Mouse (Mus musculus) neural tube, embryonic 14.5 days (tissue): ENCODE measurements around the gene Plcl1. TPM values are rescaled to one million over a fixed set of nuclear protein-coding genes. Genes with fewer than 3 reads are reported as not detected.

ENCODE experiments used
- ATAC-seq: fragments of 200-750 bp; cut with Nextera tagmentation; 2 replicates; pipeline ENCODE4 v1.8.0; 2017; ENCODE audit warnings: low read depth, mild to moderate bottlenecking, moderate TSS enrichment, moderate library complexity
- H3K27ac ChIP-seq: fragments of 300-500 bp; sonication (generic); 2 replicates; pipeline ENCODE4 v1.5.1; 2014; ENCODE audit warnings: low read depth, mild to moderate bottlenecking, control low read depth, low read length, moderate library complexity, mixed read lengths
- H3K27me3 ChIP-seq: fragments of 300-500 bp; sonication (generic); 2 replicates; pipeline ENCODE4 v1.6.1; 2014; ENCODE audit warnings: low read length; ENCODE audit not compliant: control insufficient read depth, insufficient read depth
- H3K36me3 ChIP-seq: fragments of 300-500 bp; sonication (generic); 2 replicates; pipeline ENCODE4 v1.6.1; 2014; ENCODE audit warnings: low read length, mixed read lengths; ENCODE audit not compliant: control insufficient read depth, insufficient read depth
- H3K4me1 ChIP-seq: fragments of 300-500 bp; sonication (generic); 2 replicates; pipeline ENCODE4 v1.6.1; 2014; ENCODE audit warnings: low read length; ENCODE audit not compliant: control insufficient read depth, insufficient read depth
- H3K4me2 ChIP-seq: fragments of 300-500 bp; sonication (generic); 2 replicates; pipeline ENCODE4 v1.6.1; 2014; ENCODE audit warnings: mild to moderate bottlenecking, low read depth, low read length, control low read depth
- H3K4me3 ChIP-seq: fragments of 300-500 bp; sonication (generic); 2 replicates; pipeline ENCODE4 v1.5.1; 2014; ENCODE audit warnings: low read depth, low read length, control low read depth, mixed read lengths
- H3K9ac ChIP-seq: fragments of 300-500 bp; sonication (generic); replicated peaks from 2 replicates; pipeline ENCODE4 v1.6.1; 2014; ENCODE audit warnings: low read depth, mild to moderate bottlenecking, control low read depth, low read length, mixed read lengths
- H3K9me3 ChIP-seq: fragments of 300-500 bp; sonication (generic); 2 replicates; pipeline ENCODE4 v1.6.1; 2016; ENCODE audit warnings: low read length; ENCODE audit not compliant: control insufficient read depth
- WGBS: fragments of 180-500 bp; shearing (Covaris S2); extraction: QIAGEN DNeasy Blood & Tissue Kit; methylation state at CpG from one replicate; pipeline ENCODE4 v1.1.7; 2014; 5-methylcytosine and 5-hydroxymethylcytosine counted together
- polyA plus RNA-seq: library from polyadenylated mRNA; unstranded; fragments of >200 nt; fragmentation: Nextera tagmentation; extraction: Ambion mirVana; gene quantifications from 2 replicates; pipeline ENCODE4 v1.2.1, GENCODE M21; 2014

Plcl1 gene
- polyA plus RNA-seq, 1 experiment from 2014 or later, result 5.4 TPM

- Histone ChIP-seq H3K9me3 (no peaks in the 10 kb centered on the region), H3K4me2 (no peak overlapping the region), H3K4me3 (no peak overlapping the region), H3K27ac (peak overlapping the region; percentile 57; the same call in 1 of the 2 replicates), H3K27me3 (no peaks in the 10 kb centered on the region), H3K4me1 (peaks cover 3% of the 10 kb centered on the region; the same call in 1 of the 2 replicates), H3K9ac (no peak overlapping the region), H3K36me3 (no peaks in the 10 kb centered on the region)
- WGBS, result 46% methylated on average over 5 of the region's 5 CpGs
- ATAC-seq, result peak; percentile 17; the same call in 1 of the 2 replicates
Measured at GRCm38 (mm10) chr1:55567801-55568360, 162.2 kb downstream of the Plcl1 start.

DNA sequence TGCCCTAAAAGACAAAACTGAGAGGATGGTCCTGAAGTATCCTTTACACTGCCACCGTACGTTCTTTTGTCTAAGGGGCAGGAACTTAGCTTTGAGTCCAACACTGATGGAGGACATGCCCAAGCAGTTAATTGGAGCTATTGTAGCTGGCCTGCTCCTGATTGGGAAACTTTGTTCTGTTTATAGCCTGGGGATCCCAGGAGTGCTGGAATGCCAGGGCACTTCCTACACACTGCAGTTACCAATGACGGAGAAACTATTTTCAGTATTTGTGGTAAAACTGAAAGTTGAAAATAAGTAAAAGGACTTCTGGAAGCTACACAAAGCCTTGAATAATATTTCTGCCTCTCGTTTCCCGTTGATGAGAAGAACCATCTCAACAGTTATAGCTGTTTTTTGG is 164.5 kb downstream of the Plcl1 start:
- Histone ChIP-seq H3K36me3 (no peaks in the 10 kb centered on the region), H3K4me1 (peaks cover 3% of the 10 kb centered on the region; the same call in 1 of the 2 replicates), H3K27ac (no peak overlapping the region), H3K4me2 (no peak overlapping the region), H3K9ac (no peak overlapping the region), H3K9me3 (no peaks in the 10 kb centered on the region), H3K27me3 (no peaks in the 10 kb centered on the region), H3K4me3 (no peak overlapping the region)
- WGBS, result 47% methylated on average over 5 of the region's 5 CpGs
- ATAC-seq, result no peak

GRCm38 (mm10) chr1:55571399-55571798 is 165.7 kb downstream of the Plcl1 start:
- Histone ChIP-seq H3K36me3 (no peaks in the 10 kb centered on the region), H3K4me1 (peaks cover 3% of the 10 kb centered on the region; the same call in 1 of the 2 replicates), H3K4me3 (no peak overlapping the region), H3K27ac (no peak overlapping the region), H3K9me3 (no peaks in the 10 kb centered on the region), H3K9ac (no peak overlapping the region), H3K4me2 (no peak overlapping the region), H3K27me3 (no peaks in the 10 kb centered on the region)
- 82% methylated on average over 4 of the region's 4 CpGs for WGBS
- ATAC-seq, result no peak

- Histone ChIP-seq H3K4me2 (no peak overlapping the region), H3K27ac (no peak overlapping the region), H3K27me3 (no peaks in the 10 kb centered on the region), H3K9ac (no peak overlapping the region), H3K4me1 (peaks cover 3% of the 10 kb centered on the region; the same call in 1 of the 2 replicates), H3K9me3 (no peaks in the 10 kb centered on the region), H3K4me3 (no peak overlapping the region), H3K36me3 (no peaks in the 10 kb centered on the region)
- no peak for ATAC-seq
Measured at GRCm38 (mm10) chr1:55572202-55572601, 166.5 kb downstream of the Plcl1 start.

GRCm38 (mm10) chr1:55572664-55573063 is 166.9 kb downstream of the Plcl1 start:
- Histone ChIP-seq H3K9me3 (no peaks in the 10 kb centered on the region), H3K27me3 (no peaks in the 10 kb centered on the region), H3K4me2 (no peak overlapping the region), H3K36me3 (no peaks in the 10 kb centered on the region), H3K4me3 (no peak overlapping the region), H3K4me1 (peaks cover 3% of the 10 kb centered on the region; the same call in 1 of the 2 replicates), H3K27ac (no peak overlapping the region), H3K9ac (no peak overlapping the region)
- whole genome bisulfite sequencing, result 91% methylated on average over 3 of the region's 3 CpGs
- no peak for ATAC-seq

GRCm38 (mm10) chr1:55575916-55576315 is 170.2 kb downstream of the Plcl1 start:
- Histone ChIP-seq H3K27me3 (no peaks in the 10 kb centered on the region), H3K9ac (no peak overlapping the region)

GRCm38 (mm10) chr1:55581752-55582151 is 176.0 kb downstream of the Plcl1 start:
- Histone ChIP-seq H3K36me3 (no peaks in the 10 kb centered on the region), H3K4me2 (no peak overlapping the region), H3K9ac (no peak overlapping the region), H3K4me1 (no peaks in the 10 kb centered on the region), H3K4me3 (no peak overlapping the region), H3K27me3 (no peaks in the 10 kb centered on the region), H3K27ac (no peak overlapping the region), H3K9me3 (no peaks in the 10 kb centered on the region)
- ATAC-seq, result no peak; the same call in 1 of the 2 replicates
- WGBS, result 51% methylated on average over 2 of the region's 2 CpGs

More at GRCm38 (mm10) chr1:55575916-55576315, 170.2 kb downstream of the Plcl1 start:
- ATAC-seq, result no peak; the same call in 1 of the 2 replicates
- no peak overlapping the region for H3K4me2 ChIP-seq
- H3K9me3 ChIP-seq, result no peaks in the 10 kb centered on the region
- no peak overlapping the region for H3K27ac ChIP-seq
- H3K4me3 ChIP-seq, result no peak overlapping the region
- 50% methylated on average over 2 of the region's 2 CpGs for WGBS
- no peaks in the 10 kb centered on the region for H3K4me1 ChIP-seq
- H3K36me3 ChIP-seq, result no peaks in the 10 kb centered on the region

DNA sequence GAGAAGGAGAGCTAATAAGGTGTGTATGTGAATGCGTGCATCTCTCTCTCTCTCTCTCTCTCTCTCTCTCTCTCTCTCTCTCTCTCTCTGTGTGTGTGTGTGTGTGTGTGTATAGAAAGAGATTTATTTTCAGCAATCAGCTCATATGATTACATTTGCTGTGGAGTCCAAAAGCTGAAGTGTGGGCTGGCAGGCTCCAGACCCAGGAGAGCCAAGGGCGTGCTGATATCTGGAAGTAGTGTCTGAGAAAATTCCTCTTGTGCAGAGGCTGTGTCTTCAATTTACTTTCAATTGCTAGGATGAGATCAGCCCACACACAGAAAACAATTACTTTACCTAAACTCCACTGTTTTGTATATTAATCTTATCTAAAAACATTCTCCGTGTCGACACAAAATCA is 179.7 kb downstream of the Plcl1 start:
- Histone ChIP-seq H3K4me3 (no peak overlapping the region), H3K4me2 (no peak overlapping the region), H3K27me3 (no peaks in the 10 kb centered on the region), H3K27ac (no peak overlapping the region), H3K9me3 (no peaks in the 10 kb centered on the region), H3K36me3 (no peaks in the 10 kb centered on the region), H3K4me1 (no peaks in the 10 kb centered on the region), H3K9ac (no peak overlapping the region)
- no peak for ATAC-seq
- WGBS, result 87% methylated on average over 4 of the region's 4 CpGs

DNA sequence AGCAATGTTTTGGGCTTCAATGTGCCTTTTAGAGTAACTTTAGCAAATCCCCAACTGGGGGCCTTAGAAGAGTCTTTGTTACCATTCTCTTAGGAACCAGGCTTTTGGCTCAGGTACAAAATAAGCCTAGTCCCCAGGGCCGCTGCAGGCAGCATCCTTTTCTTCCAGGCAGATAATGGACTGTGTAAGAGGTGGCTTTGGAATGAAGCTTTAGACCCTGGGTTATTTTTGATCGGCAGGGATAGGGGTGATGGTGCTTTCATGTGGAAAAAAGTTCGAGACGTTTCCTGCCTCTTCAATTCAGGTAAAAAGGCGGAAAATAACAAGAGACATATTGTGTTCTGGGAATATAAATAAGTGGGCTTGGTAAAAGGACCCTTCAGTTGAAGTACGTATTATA is 182.4 kb downstream of the Plcl1 start:
- H3K9ac ChIP-seq, result no peak overlapping the region
- no peaks in the 10 kb centered on the region for H3K9me3 ChIP-seq
- no peak overlapping the region for H3K27ac ChIP-seq
- H3K4me3 ChIP-seq, result no peak overlapping the region
- 51% methylated on average over 6 of the region's 6 CpGs for WGBS
- ATAC-seq, result no peak
- no peaks in the 10 kb centered on the region for H3K4me1 ChIP-seq
- no peaks in the 10 kb centered on the region for H3K36me3 ChIP-seq
- H3K27me3 ChIP-seq, result no peaks in the 10 kb centered on the region
- H3K4me2 ChIP-seq, result no peak overlapping the region
